Mouse (Mus musculus): Measurements from ENCODE around the gene Mlec. TPM values are rescaled to one million over a fixed set of nuclear protein-coding genes. Genes with fewer than 3 reads are reported as not detected.

The Mlec gene
- polyA plus RNA-seq (2015; fragmentation: Nextera tagmentation; extraction: Ambion mirVana), result 21.1 and 25.3 TPM in 2 replicates

DNA sequence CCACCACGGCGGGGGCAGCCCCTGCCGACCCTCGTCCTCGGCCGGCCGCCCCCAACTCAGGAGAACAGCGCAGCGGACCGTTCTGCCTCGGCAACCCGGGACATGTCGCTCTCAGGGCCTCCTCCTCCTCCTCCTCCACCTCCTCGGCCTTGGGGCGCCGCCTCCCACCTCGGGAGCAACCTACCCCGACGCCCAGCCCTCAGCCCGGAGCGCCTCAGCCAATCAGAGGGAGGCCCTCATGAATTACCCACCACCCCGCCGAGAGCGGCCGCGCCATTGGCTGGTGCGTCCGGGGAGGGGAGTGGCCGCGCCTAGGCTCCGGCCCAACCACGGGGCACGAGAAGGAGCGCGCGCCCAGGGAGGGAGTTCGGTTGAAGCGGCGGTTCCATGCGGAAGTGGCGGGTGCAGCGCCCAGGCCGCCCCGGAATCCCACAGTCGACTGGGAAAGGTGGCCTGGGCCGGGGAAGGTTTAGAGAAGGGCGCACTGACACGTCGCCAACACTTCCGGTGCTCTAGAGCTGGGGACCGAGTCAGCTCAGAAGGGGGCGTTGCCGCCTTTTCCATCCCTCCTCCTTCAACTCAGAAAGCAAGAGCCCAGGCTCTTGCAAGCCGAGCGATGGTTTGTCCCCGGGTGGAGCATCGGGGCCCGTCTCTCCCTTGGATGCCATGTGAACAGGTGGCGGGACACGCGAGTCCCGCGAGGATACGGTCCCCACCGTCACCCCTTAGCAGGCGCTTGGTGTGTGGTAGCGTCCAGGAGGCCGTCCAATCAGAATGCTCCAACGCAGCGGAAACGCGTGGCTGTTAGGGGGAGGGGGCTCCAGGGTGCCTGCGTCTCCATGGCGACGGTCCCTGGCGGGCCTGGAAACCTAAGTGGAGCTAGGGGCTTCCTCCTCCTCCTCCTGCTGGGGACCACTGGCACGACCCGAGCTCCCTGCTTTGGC lies at the start of gene Mlec:
TSS of gene Mlec (minus strand) at position 140 of the 944 bp plus-strand sequence.
- Histone ChIP-seq H3K9ac (replicated peaks) (peak within 1 kb of the TSS; percentile 95), H3K27ac (peak within 1 kb of the TSS; percentile 98), H3K4me3 (replicated peaks) (peak within 1 kb of the TSS; percentile 93), H3K27me3 (no peaks in the 10 kb centered on the region), H3K4me1 (replicated peaks) (peaks cover 43% of the 10 kb centered on the region), H3K9me3 (no peaks in the 10 kb centered on the region), H3K4me2 (replicated peaks) (peak within 1 kb of the TSS; percentile 96), H3K36me3 (no peaks in the 10 kb centered on the region; the same call in 1 of the 2 replicates)
- peak; percentile 97 for ATAC-seq
- WGBS, result under 1% methylated on average over 69 of the region's 78 CpGs

DNA sequence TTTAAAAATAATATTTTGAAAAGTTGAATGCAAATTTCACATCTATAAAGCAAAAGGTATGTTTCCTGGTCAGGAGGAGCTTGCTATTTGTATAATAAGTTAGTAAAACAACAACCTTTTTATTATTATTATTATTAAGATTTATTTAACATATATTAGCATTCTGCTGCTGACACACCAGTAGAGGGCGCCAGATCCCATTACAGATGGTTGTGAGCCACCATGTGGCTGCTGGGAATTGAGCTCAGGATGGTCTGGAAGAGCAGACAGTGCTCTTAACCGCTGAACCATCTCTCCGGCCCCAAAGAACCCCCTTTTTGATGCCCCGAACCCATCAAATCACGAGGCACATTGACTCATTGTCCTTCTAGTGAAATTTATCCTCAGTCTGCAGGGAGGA lies 49.3 kb upstream of the Mlec start:
- Histone ChIP-seq H3K27ac (no peak overlapping the region), H3K9me3 (no peaks in the 10 kb centered on the region), H3K36me3 (no peaks in the 10 kb centered on the region), H3K9ac (replicated peaks) (no peak overlapping the region), H3K4me1 (replicated peaks) (peaks cover 18% of the 10 kb centered on the region), H3K4me2 (replicated peaks) (no peak overlapping the region), H3K4me3 (replicated peaks) (no peak overlapping the region), H3K27me3 (peaks cover 20% of the 10 kb centered on the region)
- 60% methylated on average over 5 of the region's 5 CpGs for WGBS
- no peak for ATAC-seq

DNA sequence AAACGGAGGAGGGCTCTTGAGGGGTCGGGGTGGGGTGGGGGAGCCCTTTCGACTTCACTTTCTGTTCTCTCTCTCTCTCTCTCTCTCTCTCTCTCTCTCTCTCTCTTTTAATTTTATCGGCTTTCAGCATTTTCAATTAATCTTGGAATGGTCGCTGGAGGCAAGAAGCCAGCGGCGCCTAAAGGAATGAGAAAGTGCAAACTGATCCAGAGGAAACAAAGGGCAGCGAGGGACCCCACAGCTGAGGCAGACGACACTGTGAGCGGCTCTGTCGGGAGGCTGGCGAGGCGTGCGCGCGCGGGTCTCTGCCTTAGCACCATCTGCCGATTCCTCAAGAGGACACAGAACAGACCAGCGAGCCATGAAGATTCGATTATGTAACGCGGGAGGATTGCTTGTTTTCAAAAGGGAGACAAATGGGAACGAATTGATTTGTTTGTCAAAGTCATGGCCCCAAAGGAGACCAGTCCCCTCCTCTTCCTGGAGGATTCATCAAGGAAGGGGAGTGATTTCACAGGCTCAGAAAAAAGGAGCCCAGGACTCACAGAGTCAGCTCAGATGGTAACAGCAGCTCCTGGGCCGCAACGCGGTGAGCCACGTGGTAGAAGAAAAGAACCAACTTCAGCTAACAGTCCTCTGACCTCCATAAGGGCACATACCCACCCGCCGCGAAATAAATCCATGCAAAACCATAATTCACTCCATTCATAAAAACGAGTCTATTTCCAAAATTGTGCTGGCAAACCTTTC lies 46.8 kb upstream of the Mlec start:
- Histone ChIP-seq H3K9ac (replicated peaks) (peak overlapping the region; percentile 53), H3K27ac (peak overlapping the region; percentile 66), H3K36me3 (no peaks in the 10 kb centered on the region), H3K27me3 (peaks cover 25% of the 10 kb centered on the region), H3K4me3 (replicated peaks) (peak overlapping the region; percentile 27), H3K9me3 (no peaks in the 10 kb centered on the region), H3K4me1 (replicated peaks) (peaks cover 18% of the 10 kb centered on the region), H3K4me2 (replicated peaks) (peak overlapping the region; percentile 51)
- ATAC-seq, result peak; percentile 94
- WGBS, result 3% methylated on average over 31 of the region's 31 CpGs

DNA sequence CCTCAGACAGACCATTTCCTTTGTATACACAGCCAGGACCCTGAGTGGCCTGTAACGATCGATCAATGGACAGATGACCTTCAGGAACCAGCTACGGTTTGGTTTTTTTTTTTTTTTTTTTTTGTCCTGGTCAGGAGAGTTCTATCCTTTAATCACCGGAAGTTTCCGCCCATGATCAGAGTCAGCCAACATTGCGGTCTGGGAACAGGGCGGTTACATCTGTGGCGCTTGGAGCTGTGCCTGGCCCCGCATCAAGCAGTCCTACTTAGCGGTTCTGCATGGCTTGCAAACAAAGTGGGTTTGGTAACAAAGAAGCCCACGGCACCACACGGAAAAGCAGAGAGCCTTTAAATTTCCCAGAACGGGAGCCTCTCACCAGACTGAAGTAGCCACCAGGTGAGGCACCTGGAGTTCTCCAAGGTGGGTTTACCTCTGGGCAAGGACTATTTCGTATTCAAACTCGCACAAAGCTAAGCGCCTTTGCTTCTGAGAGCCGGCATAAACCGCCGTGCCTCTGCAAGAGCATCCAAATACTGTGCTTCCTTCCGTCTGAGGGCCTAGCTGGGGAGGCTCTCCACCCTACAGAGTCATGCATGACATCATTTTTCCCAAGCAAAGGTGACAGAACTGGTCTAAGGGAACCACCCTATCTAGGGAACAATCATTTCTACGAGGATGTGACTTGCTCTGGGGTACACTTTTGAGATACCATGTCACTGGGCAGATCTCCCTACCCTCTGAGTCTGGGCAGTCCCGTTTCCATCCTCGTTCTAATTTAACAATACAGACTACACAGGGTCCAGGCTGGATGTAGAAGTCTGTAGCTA lies 46.0 kb upstream of the Mlec start:
- H3K9me3 ChIP-seq, result no peaks in the 10 kb centered on the region
- peak overlapping the region; percentile 27 for H3K4me3 ChIP-seq (replicated peaks)
- H3K36me3 ChIP-seq, result no peaks in the 10 kb centered on the region
- peaks cover 18% of the 10 kb centered on the region for H3K4me1 ChIP-seq (replicated peaks)
- 8% methylated on average over 23 of the region's 23 CpGs for WGBS
- H3K27ac ChIP-seq, result peak overlapping the region; percentile 66
- peak overlapping the region; percentile 53 for H3K9ac ChIP-seq (replicated peaks)
- peak; percentile 74 for ATAC-seq
- H3K4me2 ChIP-seq (replicated peaks), result peak overlapping the region; percentile 51
- H3K27me3 ChIP-seq, result peaks cover 25% of the 10 kb centered on the region

DNA sequence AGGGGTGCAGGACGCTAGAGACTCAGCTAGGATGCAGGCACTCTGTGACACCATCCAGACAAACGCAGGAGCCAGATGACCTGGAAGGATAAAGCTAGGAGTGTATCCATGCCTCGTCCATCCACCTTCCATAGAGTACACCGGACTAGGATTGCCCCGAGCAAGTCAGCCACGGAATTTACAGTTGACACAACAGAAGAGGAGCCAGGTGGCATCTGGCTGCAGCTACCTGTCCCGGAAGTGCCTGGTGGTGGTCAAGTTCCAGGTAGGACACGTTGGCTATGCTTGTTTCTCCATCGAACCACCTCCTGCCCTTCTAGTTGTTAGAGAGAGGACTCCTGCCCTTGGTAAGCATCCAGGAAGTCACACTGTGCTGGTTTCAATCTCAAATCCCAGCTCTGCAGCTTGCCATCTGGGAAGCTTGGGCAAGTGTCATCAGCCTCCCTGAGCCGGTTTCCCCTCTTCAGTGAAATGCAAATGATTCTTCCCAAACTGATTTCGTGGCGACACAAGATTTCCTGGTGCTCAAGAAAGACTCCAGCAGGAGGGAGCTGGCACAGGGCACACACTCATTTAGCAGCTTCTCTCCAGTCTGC lies 36.7 kb upstream of the Mlec start:
- peaks cover 79% of the 10 kb centered on the region for H3K27me3 ChIP-seq
- peak overlapping the region; percentile 55 for H3K4me3 ChIP-seq (replicated peaks)
- no peak overlapping the region for H3K27ac ChIP-seq
- ATAC-seq, result peak; percentile 65; the same call in 1 of the 2 replicates
- no peaks in the 10 kb centered on the region for H3K9me3 ChIP-seq
- H3K4me1 ChIP-seq (replicated peaks), result peaks cover 33% of the 10 kb centered on the region
- WGBS, result 6% methylated on average over 12 of the region's 12 CpGs
- peak overlapping the region; percentile 100 for H3K4me2 ChIP-seq (replicated peaks)
- H3K36me3 ChIP-seq, result no peaks in the 10 kb centered on the region
- H3K9ac ChIP-seq (replicated peaks), result no peak overlapping the region

DNA sequence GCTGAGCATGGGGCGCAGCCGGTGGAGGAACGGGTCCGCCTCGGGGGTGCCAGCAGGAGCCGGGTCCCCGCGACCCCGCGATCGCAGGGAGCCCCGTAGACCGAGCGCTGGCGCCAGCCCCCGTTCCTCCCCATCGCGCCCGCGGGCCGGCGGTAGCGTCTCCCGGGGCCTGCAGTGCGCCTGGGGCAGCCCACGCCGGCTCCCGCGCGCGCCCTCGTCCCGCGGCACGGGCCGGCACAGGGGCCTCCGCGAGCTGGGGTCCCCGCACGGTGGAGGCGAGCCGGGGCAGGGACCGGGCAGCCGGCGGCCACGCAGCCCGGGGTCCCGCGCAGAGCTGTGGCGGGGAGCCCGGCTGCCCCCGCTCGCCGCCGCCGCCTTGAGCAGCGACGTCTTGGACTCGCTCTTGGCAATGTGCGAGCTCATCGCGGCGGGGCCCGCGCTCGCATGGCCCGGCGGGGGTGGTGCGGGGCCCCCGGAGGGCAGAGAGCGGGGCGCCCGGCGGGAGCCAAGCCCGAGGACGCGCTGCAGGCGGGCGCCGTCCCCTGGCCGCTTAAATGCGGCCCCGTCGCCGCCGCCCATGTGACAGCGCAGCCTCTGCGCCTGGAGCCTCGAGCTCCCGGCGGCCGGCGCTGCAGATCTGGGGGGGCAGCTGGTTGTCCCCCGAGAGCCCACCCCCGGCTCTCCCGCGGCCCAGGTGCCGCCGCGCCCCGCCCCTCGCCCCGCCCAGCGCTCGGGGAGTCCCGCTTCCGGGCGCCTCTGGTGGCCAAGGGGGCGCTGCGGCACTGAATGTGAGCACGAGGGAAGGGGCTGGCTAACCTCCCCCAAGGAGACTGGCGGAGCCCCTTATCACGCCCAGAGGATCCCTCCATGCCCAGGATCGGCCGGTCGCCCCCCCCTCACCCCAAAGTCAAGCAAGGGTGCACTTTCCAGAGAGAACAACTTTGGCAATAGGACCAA lies 36.0 kb upstream of the Mlec start, which contains the start of gene Cabp1:
TSS of gene Cabp1 (minus strand) at position 713 of the 957 bp plus-strand sequence.
- Histone ChIP-seq H3K4me2 (replicated peaks) (peak within 1 kb of the TSS; percentile 100), H3K9ac (replicated peaks) (peak within 1 kb of the TSS; percentile 76), H3K27ac (no peak within 1 kb of the TSS), H3K36me3 (no peaks in the 10 kb centered on the region), H3K27me3 (peaks cover 87% of the 10 kb centered on the region), H3K4me1 (replicated peaks) (peaks cover 33% of the 10 kb centered on the region), H3K9me3 (no peaks in the 10 kb centered on the region), H3K4me3 (replicated peaks) (peak within 1 kb of the TSS; percentile 55)
- WGBS, result under 1% methylated on average over 92 of the region's 116 CpGs
- peak; percentile 73 for ATAC-seq

DNA sequence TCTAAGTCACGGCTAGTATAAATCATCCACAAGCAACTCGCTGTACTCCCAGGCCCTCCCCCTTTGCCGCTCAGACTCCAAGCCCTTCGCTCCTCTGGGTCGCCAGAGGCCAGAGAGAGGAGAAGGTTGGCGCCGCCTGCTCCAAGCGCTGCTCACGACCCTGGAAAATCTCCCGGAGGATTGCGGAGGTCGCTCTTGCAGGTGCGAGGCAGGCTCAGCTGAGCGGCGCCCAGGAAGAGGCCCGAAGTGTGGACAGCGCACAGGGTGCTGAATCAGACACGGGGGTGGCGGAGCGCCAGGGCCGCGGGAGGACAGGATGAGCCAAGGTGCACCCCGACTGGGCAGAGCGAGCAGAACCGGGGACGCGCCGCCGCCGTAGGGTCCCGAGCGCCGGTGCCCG lies 35.2 kb upstream of the Mlec start:
- H3K27ac ChIP-seq, result no peak overlapping the region
- H3K9ac ChIP-seq (replicated peaks), result peak overlapping the region; percentile 76
- peak overlapping the region; percentile 55 for H3K4me3 ChIP-seq (replicated peaks)
- H3K27me3 ChIP-seq, result peaks cover 91% of the 10 kb centered on the region
- no peaks in the 10 kb centered on the region for H3K9me3 ChIP-seq
- peaks cover 33% of the 10 kb centered on the region for H3K4me1 ChIP-seq (replicated peaks)
- under 1% methylated on average over 34 of the region's 34 CpGs for WGBS
- no peaks in the 10 kb centered on the region for H3K36me3 ChIP-seq
- H3K4me2 ChIP-seq (replicated peaks), result peak overlapping the region; percentile 100
- peak; percentile 32; the same call in 1 of the 2 replicates for ATAC-seq

DNA sequence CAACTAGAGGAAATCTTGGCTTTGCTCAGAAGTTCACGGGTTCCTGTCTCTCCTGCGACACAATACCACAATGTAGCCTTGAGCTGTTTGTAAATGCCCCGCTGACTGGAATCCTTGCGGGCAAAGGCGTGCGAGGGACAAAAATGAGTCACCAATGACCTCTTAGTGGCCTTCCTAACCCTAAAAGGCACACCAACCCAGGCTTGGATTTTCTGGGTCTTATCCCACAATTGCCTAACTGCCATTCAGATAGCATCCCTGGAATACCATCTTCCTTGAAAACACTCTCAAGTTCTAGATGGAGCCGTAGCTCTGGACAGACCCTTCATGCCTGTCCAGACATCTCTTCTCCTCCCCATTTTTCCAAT lies 34.8 kb upstream of the Mlec start:
- WGBS, result 12% methylated on average over 7 of the region's 7 CpGs
- no peak for ATAC-seq
- Histone ChIP-seq H3K27ac (no peak overlapping the region), H3K4me3 (replicated peaks) (peak overlapping the region; percentile 55), H3K4me2 (replicated peaks) (peak overlapping the region; percentile 100), H3K4me1 (replicated peaks) (peaks cover 33% of the 10 kb centered on the region), H3K27me3 (peaks cover 88% of the 10 kb centered on the region), H3K9ac (replicated peaks) (peak overlapping the region; percentile 76), H3K36me3 (no peaks in the 10 kb centered on the region), H3K9me3 (no peaks in the 10 kb centered on the region)

DNA sequence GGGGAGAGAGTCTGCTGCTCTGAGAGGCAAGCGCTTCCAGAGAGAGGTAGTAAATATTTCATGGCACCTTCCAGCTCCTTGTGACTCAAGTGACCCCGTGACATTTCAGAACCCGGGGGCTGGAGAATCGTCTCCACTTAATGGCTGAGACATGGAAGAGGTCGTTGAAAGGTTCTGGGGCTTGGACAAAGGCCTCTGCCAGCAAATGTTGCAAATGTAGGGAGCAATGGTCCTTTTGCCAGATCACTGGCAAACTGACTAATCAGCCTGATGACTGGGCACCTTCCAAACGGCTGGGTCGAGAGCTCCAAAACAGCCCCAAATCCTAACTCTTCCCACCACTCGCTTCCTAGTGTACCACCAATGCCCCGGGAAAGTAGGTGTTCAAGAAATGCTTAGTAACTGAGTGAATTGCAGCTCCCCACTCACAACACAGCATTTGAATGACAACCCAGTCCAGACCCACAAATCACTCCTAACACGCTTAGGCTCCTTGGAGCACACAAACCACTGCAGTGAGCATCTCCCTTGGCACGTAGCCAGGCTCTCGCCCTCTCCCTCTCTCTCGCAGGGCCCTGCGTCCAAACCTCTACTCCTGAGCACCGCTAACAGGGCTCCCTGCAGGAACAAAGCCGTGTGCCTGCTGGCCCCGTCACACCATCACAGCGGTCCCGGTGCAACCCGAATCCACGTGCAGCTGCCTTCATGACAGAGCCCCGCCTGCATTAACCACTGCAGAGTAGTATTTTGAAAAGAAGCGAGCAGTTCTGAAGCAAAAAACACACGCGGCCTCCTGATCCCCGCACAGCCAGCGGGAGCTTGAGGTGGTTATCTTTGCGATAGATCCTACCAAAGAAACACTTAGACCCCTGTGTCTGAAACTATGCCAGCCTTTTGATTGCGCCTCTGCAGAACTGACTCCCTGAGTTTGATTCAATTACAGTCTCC lies 34.2 kb upstream of the Mlec start:
- Histone ChIP-seq H3K4me1 (replicated peaks) (peaks cover 38% of the 10 kb centered on the region), H3K27me3 (peaks cover 87% of the 10 kb centered on the region), H3K9me3 (no peaks in the 10 kb centered on the region), H3K4me3 (replicated peaks) (peak overlapping the region; percentile 55), H3K27ac (no peak overlapping the region), H3K36me3 (no peaks in the 10 kb centered on the region), H3K4me2 (replicated peaks) (peak overlapping the region; percentile 100), H3K9ac (replicated peaks) (peak overlapping the region; percentile 76; the same call in 1 of the 2 replicates)
- 7% methylated on average over 29 of the region's 29 CpGs for WGBS
- no peak for ATAC-seq

Data from midbrain, embryonic 13.5 days (tissue).